Mouse (Mus musculus): ENCODE data around the gene Nubpl.

DNA sequence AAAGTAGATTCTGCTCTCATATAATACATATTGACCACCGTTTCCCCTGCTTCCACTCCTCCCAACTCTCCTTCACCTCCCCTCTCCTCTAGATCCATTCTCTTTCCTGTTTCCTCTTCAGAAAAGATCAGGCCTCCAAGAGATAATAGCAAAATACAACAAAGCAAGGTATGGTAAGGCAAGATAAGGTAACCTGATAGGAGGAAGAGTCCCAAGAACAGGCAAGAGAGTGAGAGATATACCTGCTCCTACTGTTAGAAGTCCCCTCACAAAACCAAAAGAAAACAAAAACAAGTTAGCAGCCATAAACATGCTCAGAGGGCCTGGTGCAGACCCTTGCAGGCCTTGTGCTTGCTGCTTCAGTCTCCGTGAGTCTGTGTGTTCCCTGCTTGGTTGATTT lies 49.1 kb downstream of the Nubpl start:
- TF ChIP-seq POLR2A (IDR thresholded peaks at IDR 0.05; ENCODE audit: low read depth, low read length) (no peak), CTCF (IDR thresholded peaks at IDR 0.05; ENCODE audit: extremely low read depth, insufficient read depth, insufficient read length, insufficient replicate concordance) (no peak)
